ENCODE assay signal across 23 mouse cellular contexts in genomic region chr2:179573331-179573730, GRCm38 (mm10).
DNase-seq lines count a peak whose midpoint lies in the region; ATAC-seq lines count a peak whose summit lies in the region.
"Had no signal": no experiment of that assay in that cellular context is flagged by ENCODE, and none has a peak within 500 bp of the region (broad histone marks: within the 10 kb centered on the region; RNA-seq: fewer than 3 reads in every experiment).

No protein-coding gene starts in this region.

- H3K27me3 ChIP-seq in hindbrain, embryonic 14.5 days (ENCODE audit: control insufficient read depth, insufficient read depth, low read length), result no peaks in the 10 kb centered on the region
- H3K27me3 ChIP-seq in hindbrain, embryonic 11.5 days (ENCODE audit: control insufficient read depth, insufficient read depth, low read length), result no peaks in the 10 kb centered on the region
- H3K27me3 ChIP-seq in midbrain, embryonic 14.5 days (ENCODE audit: control insufficient read depth, insufficient read depth, low read length), result 0 out of 2 replicates have a peak, but pooled peaks cover 3% of the 10 kb centered on the region
- peaks cover 3% of the 10 kb centered on the region; the same call in 1 of the 2 replicates for H3K27me3 ChIP-seq in midbrain, embryonic 13.5 days
- no peaks in the 10 kb centered on the region for H3K27me3 ChIP-seq in neural tube, embryonic 12.5 days (replicated peaks)
- H3K27me3 ChIP-seq: CH12.LX; embryonic facial prominence, embryonic 15.5 days; Patski had no signal

- 30% methylated on average over 11 of the region's 11 CpGs for WGBS in hindbrain, embryonic 14.5 days
- WGBS in hindbrain, embryonic 11.5 days, result 49% methylated on average over 11 of the region's 11 CpGs
- WGBS in midbrain, embryonic 14.5 days, result 27% methylated on average over 11 of the region's 11 CpGs
- 41% methylated on average over 11 of the region's 11 CpGs for WGBS in midbrain, embryonic 13.5 days
- WGBS in neural tube, embryonic 12.5 days, result 26% methylated on average over 11 of the region's 11 CpGs

- no peak overlapping the region for H3K9ac ChIP-seq in hindbrain, embryonic 14.5 days
- H3K9ac ChIP-seq in hindbrain, embryonic 11.5 days (ENCODE audit: low read depth, low read length), result no peak overlapping the region
- no peak overlapping the region for H3K9ac ChIP-seq in midbrain, embryonic 14.5 days (replicated peaks; ENCODE audit: low read length)
- H3K9ac ChIP-seq in midbrain, embryonic 13.5 days (replicated peaks), result no peak overlapping the region
- no peak overlapping the region for H3K9ac ChIP-seq in neural tube, embryonic 12.5 days
- H3K9ac ChIP-seq: embryonic facial prominence, embryonic 15.5 days; heart, embryonic 12.5 days had no signal

- peaks cover 27% of the 10 kb centered on the region for H3K4me1 ChIP-seq in hindbrain, embryonic 14.5 days (replicated peaks; ENCODE audit: control insufficient read depth, insufficient read depth, low read length)
- H3K4me1 ChIP-seq in hindbrain, embryonic 11.5 days (replicated peaks; ENCODE audit: control insufficient read depth, insufficient read depth, low read length), result peaks cover 7% of the 10 kb centered on the region; the same call in 1 of the 2 replicates
- peaks cover 24% of the 10 kb centered on the region for H3K4me1 ChIP-seq in midbrain, embryonic 14.5 days (ENCODE audit: control insufficient read depth, insufficient read depth, low read length)
- peaks cover 57% of the 10 kb centered on the region for H3K4me1 ChIP-seq in midbrain, embryonic 13.5 days (replicated peaks)
- peaks cover 48% of the 10 kb centered on the region for H3K4me1 ChIP-seq in neural tube, embryonic 12.5 days
- H3K4me1 ChIP-seq: embryonic facial prominence, embryonic 15.5 days; heart, embryonic 12.5 days had no signal

- no peak overlapping the region for H3K27ac ChIP-seq in hindbrain, embryonic 14.5 days
- H3K27ac ChIP-seq in hindbrain, embryonic 11.5 days (ENCODE audit: low read depth, low read length), result no peak overlapping the region
- H3K27ac ChIP-seq in midbrain, embryonic 14.5 days (replicated peaks; ENCODE audit: low read depth, low read length), result no peak overlapping the region
- no peak overlapping the region for H3K27ac ChIP-seq in midbrain, embryonic 13.5 days
- no peak overlapping the region for H3K27ac ChIP-seq in neural tube, embryonic 12.5 days
- H3K27ac ChIP-seq: embryonic facial prominence, embryonic 15.5 days; gastrocnemius, adult 2 months had no signal

- no peak overlapping the region for H3K4me3 ChIP-seq in hindbrain, embryonic 14.5 days (replicated peaks; ENCODE audit: low read length)
- H3K4me3 ChIP-seq in hindbrain, embryonic 11.5 days (ENCODE audit: low read depth, low read length), result no peak overlapping the region
- no peak overlapping the region for H3K4me3 ChIP-seq in midbrain, embryonic 14.5 days (replicated peaks; ENCODE audit: low read depth, low read length)
- no peak overlapping the region for H3K4me3 ChIP-seq in midbrain, embryonic 13.5 days (replicated peaks)
- no peak overlapping the region for H3K4me3 ChIP-seq in neural tube, embryonic 12.5 days
- H3K4me3 ChIP-seq: embryonic facial prominence, embryonic 15.5 days; erythroblast, embryonic 14.5 days; forebrain, embryonic 10.5 days; gastrocnemius, adult 2 months; heart, embryonic 12.5 days had no signal

- peak; percentile 47 for DNase-seq in hindbrain, embryonic 14.5 days (ENCODE audit: low spot score)
- DNase-seq in hindbrain, embryonic 11.5 days (ENCODE audit: low spot score), result no peak
- DNase-seq in midbrain, embryonic 14.5 days, result peak; percentile 52
- DNase-seq in embryo, embryonic 10.5 days (ENCODE audit: low spot score), result peak; percentile 33
- DNase-seq in adrenal gland, postnatal 14 days, result no peak
- DNase-seq: adrenal gland, adult 2 months; cerebellum, adult 11 months; cerebellum, adult 8-10 months; cerebellum, postnatal 14 days; gastrocnemius, adult 2 months; gastrocnemius, postnatal 25 days; heart, postnatal 36 days had no signal

- no peak for ATAC-seq in hindbrain, embryonic 14.5 days (ENCODE audit: low FRiP score)
- no peak for ATAC-seq in hindbrain, embryonic 11.5 days (ENCODE audit: low FRiP score)
- no peak for ATAC-seq in midbrain, embryonic 14.5 days (ENCODE audit: low FRiP score, low TSS enrichment)
- ATAC-seq in midbrain, embryonic 13.5 days, result no peak
- ATAC-seq in neural tube, embryonic 12.5 days (ENCODE audit: low FRiP score, low read depth), result no peak
- ATAC-seq: activated CD4-positive, CD25-positive, alpha-beta regulatory T cell, adult 4 months; forebrain, embryonic 14.5 days; hindbrain, embryonic 16.5 days; Patski had no signal

- H3K4me2 ChIP-seq in hindbrain, embryonic 14.5 days (replicated peaks), result no peak overlapping the region
- H3K4me2 ChIP-seq in hindbrain, embryonic 11.5 days (replicated peaks; ENCODE audit: low read depth, low read length), result no peak overlapping the region
- no peak overlapping the region for H3K4me2 ChIP-seq in midbrain, embryonic 14.5 days (ENCODE audit: low read length)
- H3K4me2 ChIP-seq in midbrain, embryonic 13.5 days (replicated peaks), result no peak overlapping the region
- peak overlapping the region; percentile 9 for H3K4me2 ChIP-seq in neural tube, embryonic 12.5 days (replicated peaks)
- H3K4me2 ChIP-seq: embryonic facial prominence, embryonic 15.5 days; heart, embryonic 12.5 days had no signal

- no peaks in the 10 kb centered on the region for H3K36me3 ChIP-seq in hindbrain, embryonic 14.5 days (replicated peaks; ENCODE audit: control insufficient read depth, insufficient read depth)
- no peaks in the 10 kb centered on the region for H3K36me3 ChIP-seq in hindbrain, embryonic 11.5 days (ENCODE audit: control insufficient read depth, insufficient read depth, low read length)
- no peaks in the 10 kb centered on the region for H3K36me3 ChIP-seq in midbrain, embryonic 14.5 days (ENCODE audit: control insufficient read depth, insufficient read depth, low read length)
- no peaks in the 10 kb centered on the region for H3K36me3 ChIP-seq in midbrain, embryonic 13.5 days
- no peaks in the 10 kb centered on the region for H3K36me3 ChIP-seq in neural tube, embryonic 12.5 days
- H3K36me3 ChIP-seq: embryonic facial prominence, embryonic 15.5 days; heart, embryonic 12.5 days had no signal

- no peaks in the 10 kb centered on the region for H3K9me3 ChIP-seq in hindbrain, embryonic 14.5 days (ENCODE audit: control insufficient read depth, low read length)
- H3K9me3 ChIP-seq in hindbrain, embryonic 11.5 days (ENCODE audit: control insufficient read depth, low read length), result no peaks in the 10 kb centered on the region
- no peaks in the 10 kb centered on the region for H3K9me3 ChIP-seq in midbrain, embryonic 14.5 days (ENCODE audit: control insufficient read depth, low read length)
- no peaks in the 10 kb centered on the region for H3K9me3 ChIP-seq in midbrain, embryonic 13.5 days
- no peaks in the 10 kb centered on the region for H3K9me3 ChIP-seq in neural tube, embryonic 12.5 days
- H3K9me3 ChIP-seq: embryonic facial prominence, embryonic 15.5 days; forebrain, embryonic 10.5 days had no signal

Comparison
In these comparisons a context has a peak if more than half of its experiments do, and no peak if none do; other contexts are left out.
1. DNase-seq: peak in hindbrain, embryonic 14.5 days (single experiment), midbrain, embryonic 14.5 days (single experiment) and embryo, embryonic 10.5 days (single experiment); none in hindbrain, embryonic 11.5 days (single experiment) and adrenal gland, postnatal 14 days (single experiment).